Mouse (Mus musculus) urinary bladder, postnatal 14 days (tissue): ENCODE data around the gene Gse1.

Experiments used
- DNase-seq: peaks from one replicate; pipeline ENCODE4 v3.0.0; 2021; ENCODE audit warnings: low spot score

Gse1 gene

GRCm38 (mm10) chr8:120227891-120228591, at the start of gene Gse1:
TSS of gene Gse1 (plus strand) at chr8:120228456.
- DNase-seq: peak; percentile 91

- peak; percentile 89 for DNase-seq
Measured at GRCm38 (mm10) chr8:120179027-120179431, 49.2 kb upstream of the Gse1 start.

GRCm38 (mm10) chr8:120180445-120180970, 47.7 kb upstream of the Gse1 start:
- DNase-seq: no peak

GRCm38 (mm10) chr8:120181274-120181673, 47.0 kb upstream of the Gse1 start:
- no peak for DNase-seq

GRCm38 (mm10) chr8:120181861-120182414, 46.3 kb upstream of the Gse1 start:
- no peak for DNase-seq

GRCm38 (mm10) chr8:120184366-120184765, 43.9 kb upstream of the Gse1 start:
- DNase-seq: no peak

- DNase-seq: peak; percentile 55
Measured at GRCm38 (mm10) chr8:120184850-120185792, 43.1 kb upstream of the Gse1 start.

GRCm38 (mm10) chr8:120186454-120186853, 41.8 kb upstream of the Gse1 start:
- peak; percentile 43 for DNase-seq

GRCm38 (mm10) chr8:120188510-120188909, 39.7 kb upstream of the Gse1 start:
- no peak for DNase-seq

GRCm38 (mm10) chr8:120189440-120189839, 38.8 kb upstream of the Gse1 start:
- no peak for DNase-seq

- no peak for DNase-seq
Measured at GRCm38 (mm10) chr8:120190107-120190809, 38.0 kb upstream of the Gse1 start.

GRCm38 (mm10) chr8:120190810-120191413, 37.3 kb upstream of the Gse1 start:
- peak; percentile 96 for DNase-seq

GRCm38 (mm10) chr8:120191633-120192032, 36.6 kb upstream of the Gse1 start:
- no peak for DNase-seq

GRCm38 (mm10) chr8:120192118-120192517, 36.1 kb upstream of the Gse1 start:
- DNase-seq: no peak

- DNase-seq: no peak
Measured at GRCm38 (mm10) chr8:120201351-120201750, 26.9 kb upstream of the Gse1 start.

- no peak for DNase-seq
Measured at GRCm38 (mm10) chr8:120202546-120202945, 25.7 kb upstream of the Gse1 start.

GRCm38 (mm10) chr8:120204736-120205360, 23.4 kb upstream of the Gse1 start:
- no peak for DNase-seq

GRCm38 (mm10) chr8:120205916-120206315, 22.3 kb upstream of the Gse1 start:
- no peak for DNase-seq

GRCm38 (mm10) chr8:120207364-120207763, 20.9 kb upstream of the Gse1 start:
- no peak for DNase-seq

- DNase-seq: no peak
Measured at GRCm38 (mm10) chr8:120208113-120208512, 20.1 kb upstream of the Gse1 start.

- DNase-seq: no peak
Measured at GRCm38 (mm10) chr8:120211345-120211744, 16.9 kb upstream of the Gse1 start.
